Comparison of ENCODE assay signal across 21 mouse cellular contexts in genomic region chr8:26287665-26288064, GRCm38 (mm10).
A peak's percentile ranks its signal among the peaks of the same experiment; 100 is the strongest.
DNase-seq lines count a peak whose midpoint lies in the region; ATAC-seq lines count a peak whose summit lies in the region.
"Had no signal": no experiment of that assay in that cellular context is flagged by ENCODE, and none has a peak within 500 bp of the region (broad histone marks: within the 10 kb centered on the region; RNA-seq: fewer than 3 reads in every experiment).

No protein-coding gene starts in this region.

- 65% methylated on average over 6 of the region's 6 CpGs for WGBS in intestine, embryonic 14.5 days
- WGBS in intestine, embryonic 15.5 days: 69% methylated on average over 6 of the region's 6 CpGs
- 30% methylated on average over 6 of the region's 6 CpGs for WGBS in embryonic facial prominence, embryonic 10.5 days

- H3K4me2 ChIP-seq in intestine, embryonic 14.5 days (ENCODE audit: low read length): no peak overlapping the region
- no peak overlapping the region for H3K4me2 ChIP-seq in intestine, embryonic 15.5 days (replicated peaks)
- H3K4me2 ChIP-seq: kidney, embryonic 15.5 days; liver, embryonic 13.5 days; lung, embryonic 14.5 days; neural tube, embryonic 12.5 days had no signal

- no peaks in the 10 kb centered on the region for H3K36me3 ChIP-seq in intestine, embryonic 14.5 days (ENCODE audit: control insufficient read depth, insufficient read depth, low read length)
- no peaks in the 10 kb centered on the region for H3K36me3 ChIP-seq in intestine, embryonic 15.5 days
- H3K36me3 ChIP-seq in embryonic facial prominence, embryonic 10.5 days (replicated peaks): 0 out of 2 replicates have a peak, but pooled peaks cover 3% of the 10 kb centered on the region
- H3K36me3 ChIP-seq: kidney, embryonic 15.5 days; liver, embryonic 13.5 days; midbrain, embryonic 10.5 days; neural tube, embryonic 12.5 days had no signal

- H3K9me3 ChIP-seq in intestine, embryonic 14.5 days (ENCODE audit: control insufficient read depth, low read length): no peaks in the 10 kb centered on the region
- no peaks in the 10 kb centered on the region for H3K9me3 ChIP-seq in intestine, embryonic 15.5 days
- peaks cover 7% of the 10 kb centered on the region; the same call in 1 of the 2 replicates for H3K9me3 ChIP-seq in embryonic facial prominence, embryonic 10.5 days
- H3K9me3 ChIP-seq: kidney, embryonic 15.5 days; liver, embryonic 13.5 days; midbrain, embryonic 10.5 days had no signal

- no peak for ATAC-seq in intestine, embryonic 14.5 days (replicated peaks; ENCODE audit: low FRiP score, low TSS enrichment, low read depth)
- no peak for ATAC-seq in intestine, embryonic 15.5 days
- no peak for ATAC-seq in activated CD4-positive, CD25-positive, alpha-beta regulatory T cell, adult 4 months
- ATAC-seq: intestine, embryonic 16.5 days had no signal

- H3K27ac ChIP-seq in intestine, embryonic 14.5 days (ENCODE audit: low read depth): no peak overlapping the region
- no peak overlapping the region for H3K27ac ChIP-seq in intestine, embryonic 15.5 days
- 0 out of 2 replicates have a peak overlapping the region, but pooled peaks have one; percentile 44 for H3K27ac ChIP-seq in embryonic facial prominence, embryonic 10.5 days (replicated peaks)
- H3K27ac ChIP-seq: kidney, embryonic 15.5 days; liver, embryonic 13.5 days; midbrain, embryonic 10.5 days; neural tube, embryonic 12.5 days had no signal

- DNase-seq in cerebellum, postnatal 14 days: peak; percentile 67 to 83
- no peak for DNase-seq in cerebellum, adult 11 months
- DNase-seq in intestine, embryonic 14.5 days (ENCODE audit: low spot score): peak; percentile 16
- DNase-seq in MN1 (ENCODE audit: low spot score): peak; percentile 65
- peak; percentile 19 for DNase-seq in embryonic facial prominence, embryonic 10.5 days (ENCODE audit: low spot score)
- DNase-seq in gastrocnemius, postnatal 4 days (ENCODE audit: low spot score in 2 of 2): no peak
- DNase-seq: adrenal gland, adult 2 months; B cell, adult 2 months; embryo, embryonic 11 days; heart, adult 18-20 months; heart, postnatal 4 days; liver, embryonic 13.5 days; lung, embryonic 14.5 days; lung, postnatal 4 days; thymus, postnatal 25 days had no signal

- no peak overlapping the region for H3K4me3 ChIP-seq in intestine, embryonic 14.5 days (ENCODE audit: low read depth, low read length)
- H3K4me3 ChIP-seq in intestine, embryonic 15.5 days (replicated peaks): no peak overlapping the region
- H3K4me3 ChIP-seq in embryonic facial prominence, embryonic 10.5 days: no peak overlapping the region
- H3K4me3 ChIP-seq: kidney, embryonic 15.5 days; liver, embryonic 13.5 days; midbrain, embryonic 10.5 days; neural tube, embryonic 12.5 days had no signal

- H3K27me3 ChIP-seq in intestine, embryonic 14.5 days (replicated peaks; ENCODE audit: control insufficient read depth, insufficient read depth, low read length): no peaks in the 10 kb centered on the region
- H3K27me3 ChIP-seq in intestine, embryonic 15.5 days (replicated peaks): no peaks in the 10 kb centered on the region
- no peaks in the 10 kb centered on the region for H3K27me3 ChIP-seq in embryonic facial prominence, embryonic 10.5 days (replicated peaks; ENCODE audit: low read depth, poor library complexity, severe bottlenecking)
- H3K27me3 ChIP-seq: kidney, embryonic 15.5 days; liver, embryonic 13.5 days; neural tube, embryonic 12.5 days had no signal

- H3K9ac ChIP-seq in intestine, embryonic 14.5 days (ENCODE audit: low read length): no peak overlapping the region
- H3K9ac ChIP-seq in intestine, embryonic 15.5 days: no peak overlapping the region
- H3K9ac ChIP-seq: kidney, embryonic 15.5 days; liver, embryonic 13.5 days; lung, embryonic 14.5 days; neural tube, embryonic 12.5 days had no signal

- no peaks in the 10 kb centered on the region for H3K4me1 ChIP-seq in intestine, embryonic 14.5 days (replicated peaks; ENCODE audit: control insufficient read depth, insufficient read depth, low read length)
- H3K4me1 ChIP-seq in intestine, embryonic 15.5 days (replicated peaks): no peaks in the 10 kb centered on the region
- H3K4me1 ChIP-seq in embryonic facial prominence, embryonic 10.5 days: peaks cover 40% of the 10 kb centered on the region
- H3K4me1 ChIP-seq: liver, embryonic 13.5 days; neural tube, embryonic 12.5 days had no signal

Comparison
In these comparisons a context has a peak if more than half of its experiments do, and no peak if none do; other contexts are left out.
1. DNase-seq: peak in cerebellum, postnatal 14 days (2 of 2), intestine, embryonic 14.5 days (single experiment), MN1 (single experiment) and embryonic facial prominence, embryonic 10.5 days (single experiment); none in cerebellum, adult 11 months (single experiment) and gastrocnemius, postnatal 4 days (0 of 2).